Mouse (Mus musculus) erythroblast, embryonic 14.5 days (primary cell): Measurements from ENCODE around the gene Mtx1.

Source experiments
- GATA1 ChIP-seq: IDR thresholded peaks from 2 replicates; pipeline ENCODE4 v1.6.1; 2012; ENCODE audit warnings: low read length, inconsistent platforms, mixed read lengths
- TAL1 ChIP-seq: IDR thresholded peaks from 3 replicates; pipeline ENCODE4 v1.6.1; 2012; ENCODE audit warnings: low read length, inconsistent platforms, mixed read lengths

DNA sequence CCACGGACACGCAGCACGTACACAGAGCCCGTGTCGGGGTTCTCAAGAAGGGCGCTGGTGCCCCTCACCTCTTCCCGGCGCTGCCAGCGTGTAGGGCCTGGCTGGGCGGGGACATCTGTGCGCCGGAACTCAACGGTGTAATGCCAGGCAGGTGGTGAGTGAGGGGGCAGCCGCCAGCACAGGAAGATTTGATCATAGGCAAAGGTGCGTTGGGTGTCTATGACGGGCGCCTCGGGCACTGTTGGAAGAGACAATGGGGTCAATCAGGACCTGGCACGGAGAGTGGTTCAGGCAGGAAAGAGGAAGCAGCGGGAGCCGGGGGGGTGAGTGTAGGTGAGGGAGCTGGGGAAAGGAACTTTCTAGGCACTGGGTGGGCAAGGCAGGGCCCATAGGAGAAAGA is 10.8 kb upstream of the Mtx1 start:
- TF ChIP-seq TAL1: no peak
- no peak for TF ChIP-seq GATA1
